Mouse (Mus musculus) stomach, postnatal 0 days (tissue): ENCODE measurements around the gene Hmga1.

ENCODE experiments used
- CTCF ChIP-seq: IDR thresholded peaks from 2 replicates; pipeline ENCODE4 v1.5.1; 2016; ENCODE audit warnings: antibody characterized with exemption, low read depth, mild to moderate bottlenecking, moderate library complexity
- EP300 ChIP-seq: optimal IDR thresholded peaks from 2 replicates; pipeline ENCODE3; 2016; ENCODE audit warnings: antibody characterized with exemption

DNA sequence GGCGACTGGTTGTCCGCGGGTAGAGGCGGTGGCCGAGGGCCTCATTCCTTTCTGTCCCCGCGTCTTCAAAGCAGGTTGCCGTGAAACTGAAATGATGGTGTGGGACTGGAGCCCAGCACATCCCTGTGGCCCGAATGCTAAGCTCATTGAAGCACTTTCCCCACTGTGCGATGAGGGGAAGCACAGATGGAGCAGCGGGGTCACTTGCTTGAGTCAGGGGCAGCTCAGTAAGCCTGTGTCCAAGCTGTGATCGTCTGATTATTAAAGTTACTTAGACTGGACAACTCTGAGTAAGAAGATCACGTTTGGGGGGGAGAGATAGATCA lies 9.6 kb downstream of the Hmga1 start:
- TF ChIP-seq CTCF (no peak), EP300 (no peak)
